Mouse (Mus musculus) frontal cortex, postnatal 36 days (tissue): ENCODE data around the gene Tcfl5.
A peak's percentile ranks its signal among the peaks of the same experiment; 100 is the strongest.

Source experiments
- DNase-seq, 2 experiments: peaks; one replicate each; pipeline ENCODE4 v3.0.0; 2022; ENCODE audit warnings: low spot score in 2 of 2

Gene Tcfl5

GRCm38 (mm10) chr2:180642555-180643260 is at the start of gene Tcfl5:
Gene Tcfl5, minus strand, starts transcription at chr2:180642708.
- no peak for DNase-seq

DNA sequence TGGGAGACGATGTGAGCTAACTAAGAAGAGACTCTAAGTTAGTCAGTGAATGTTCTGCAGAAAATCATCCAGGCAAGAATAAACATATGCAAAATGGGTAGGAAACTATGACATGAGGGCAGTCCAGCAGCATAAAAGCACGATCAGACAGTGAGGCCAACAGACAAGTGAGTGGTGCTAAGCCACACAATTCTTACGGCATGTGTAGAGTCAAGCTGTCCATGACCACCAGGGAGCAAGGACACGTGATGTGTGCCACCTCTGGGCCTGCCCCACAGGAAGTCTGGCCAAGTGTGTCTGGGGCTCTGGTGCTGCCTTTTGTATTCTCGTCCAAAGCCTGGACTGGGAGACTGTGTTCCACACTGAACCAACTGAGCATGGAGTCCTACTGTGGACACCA is 47.3 kb upstream of the Tcfl5 start:
- no peak for DNase-seq

GRCm38 (mm10) chr2:180684031-180684430 is 41.5 kb upstream of the Tcfl5 start:
- no peak for DNase-seq

- no peak for DNase-seq
Measured at GRCm38 (mm10) chr2:180683524-180683923, 41.0 kb upstream of the Tcfl5 start.

DNA sequence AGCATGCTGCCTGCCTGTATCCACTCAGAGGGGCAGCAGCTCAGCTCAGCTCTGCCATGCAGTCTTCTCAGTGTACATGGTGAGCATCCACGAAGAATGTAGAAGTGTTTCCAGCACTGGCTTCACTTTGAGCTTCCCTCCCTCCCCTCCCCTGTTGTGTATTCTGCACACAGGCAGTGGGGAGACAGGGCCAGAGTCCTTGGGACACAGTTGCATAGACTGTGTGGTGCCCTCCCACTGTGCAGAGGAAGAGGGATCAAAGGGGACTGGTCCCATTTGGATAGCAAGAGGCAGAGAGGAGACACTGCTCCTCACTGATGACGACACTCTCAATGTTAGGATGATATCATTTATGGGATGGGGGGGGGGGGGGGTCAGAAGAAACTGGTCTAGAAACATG is 38.7 kb upstream of the Tcfl5 start:
- no peak for DNase-seq

DNA sequence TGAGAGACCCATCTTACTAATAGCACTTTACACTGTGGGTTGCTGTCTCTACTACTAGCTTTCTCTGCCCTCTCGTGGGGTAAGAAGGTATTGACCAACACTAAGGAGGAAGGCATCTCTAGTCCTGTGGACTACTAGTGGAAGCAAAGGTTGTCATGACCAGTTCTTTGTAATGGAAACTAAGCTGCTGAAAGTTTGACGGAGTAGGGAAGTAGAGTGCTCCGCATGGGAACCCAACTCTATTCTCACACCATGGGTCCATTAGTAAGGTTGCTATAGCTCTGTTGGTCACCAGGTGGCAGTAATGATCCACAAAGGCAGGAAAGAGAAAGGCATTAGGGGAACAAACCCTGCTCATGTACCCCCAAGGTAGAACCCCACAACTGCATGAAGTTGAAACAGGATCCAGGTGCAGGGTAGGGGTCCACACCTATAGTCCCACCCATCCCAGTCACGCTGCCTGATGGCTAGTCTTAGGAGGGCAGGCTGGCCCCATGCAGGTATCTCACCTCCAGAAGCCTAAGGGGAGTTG is 36.2 kb upstream of the Tcfl5 start:
- peak; percentile 68 to 83 for DNase-seq

DNA sequence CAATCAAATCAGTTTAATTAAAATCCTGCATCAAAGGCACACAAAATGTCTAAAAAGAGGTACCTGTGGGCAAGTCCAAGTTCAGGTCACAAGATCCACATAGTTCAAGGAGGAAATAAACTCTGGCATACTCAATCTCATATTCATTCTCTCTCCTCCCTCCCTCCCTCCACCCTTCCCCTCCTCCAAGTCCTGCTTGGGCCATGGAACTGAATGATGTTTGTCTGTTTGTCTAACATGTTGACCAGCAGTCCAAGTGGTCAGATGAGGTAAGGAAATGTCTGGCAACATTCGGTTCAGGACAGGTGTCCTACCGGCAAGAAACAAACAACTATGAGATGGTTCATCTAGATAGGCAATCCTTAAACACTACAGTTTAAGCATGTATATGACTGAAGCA is 34.2 kb upstream of the Tcfl5 start:
- DNase-seq = no peak

- no peak for DNase-seq
Measured at GRCm38 (mm10) chr2:180662008-180662407, 19.5 kb upstream of the Tcfl5 start.

- DNase-seq = no peak
Measured at GRCm38 (mm10) chr2:180660521-180660920, 18.0 kb upstream of the Tcfl5 start.

- no peak for DNase-seq
Measured at GRCm38 (mm10) chr2:180659353-180660150, 17.0 kb upstream of the Tcfl5 start.

GRCm38 (mm10) chr2:180658381-180658780 is 15.9 kb upstream of the Tcfl5 start:
- DNase-seq = no peak

GRCm38 (mm10) chr2:180657394-180658013 is 15.0 kb upstream of the Tcfl5 start:
- peak; percentile 69 to 82 for DNase-seq

DNA sequence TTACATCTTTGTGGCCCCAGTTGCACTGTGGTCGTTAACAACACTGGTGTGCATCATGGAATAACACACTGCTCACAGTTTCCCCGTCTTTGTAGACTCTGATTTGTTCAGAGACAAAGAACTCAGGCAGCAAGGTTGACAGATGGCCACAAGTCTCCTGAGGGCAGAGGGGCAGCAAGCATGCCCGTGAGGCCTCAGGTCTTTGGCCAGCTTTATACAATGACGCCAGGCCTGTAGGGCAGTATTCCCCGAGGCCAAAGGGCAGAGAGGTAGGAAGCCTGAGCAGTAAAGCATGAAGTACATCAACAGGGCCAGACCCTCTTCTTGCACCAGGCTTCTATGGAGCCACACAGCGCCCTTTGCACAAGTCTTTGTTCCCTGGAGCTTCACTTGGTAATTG is 12.6 kb upstream of the Tcfl5 start:
- no peak for DNase-seq

DNA sequence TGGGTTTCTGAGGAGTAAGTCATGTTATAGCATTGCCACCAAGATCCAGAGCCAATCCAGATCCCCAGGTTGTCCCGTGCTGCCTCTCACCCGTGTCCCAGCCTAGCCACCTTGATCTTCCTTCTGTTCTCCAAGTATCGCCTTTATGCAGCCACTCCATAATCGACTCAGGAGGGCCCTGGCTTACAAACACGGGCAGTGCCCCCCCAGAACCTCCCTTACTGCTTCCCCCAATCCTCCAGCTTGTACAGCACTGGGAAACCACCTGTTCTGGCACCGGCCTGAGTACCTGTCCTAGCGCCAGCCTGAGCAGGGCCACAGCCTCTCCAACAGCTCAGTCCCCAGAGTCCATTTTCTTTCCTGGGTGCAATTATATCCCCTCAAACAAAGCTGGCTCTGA is 12.2 kb upstream of the Tcfl5 start:
- no peak for DNase-seq

DNA sequence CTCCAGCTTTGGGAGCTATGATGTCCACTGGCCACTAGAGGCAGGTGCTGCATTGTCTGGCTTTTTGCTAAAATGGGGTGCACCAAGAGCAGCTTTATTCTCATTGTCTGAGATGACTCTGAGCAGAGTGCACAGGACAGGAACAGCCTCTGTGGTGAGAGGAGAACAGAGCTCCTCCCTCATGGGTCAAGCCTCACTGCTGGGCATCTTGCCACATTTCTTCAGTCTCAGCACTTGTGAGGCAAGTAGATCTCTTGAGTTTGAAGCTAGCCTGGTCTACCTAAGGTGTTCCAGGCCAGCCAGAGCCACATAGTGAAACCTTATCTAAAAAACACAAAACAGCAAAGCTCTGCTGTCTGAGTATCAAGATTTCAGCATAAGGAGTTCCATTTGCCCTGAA is 4.3 kb upstream of the Tcfl5 start:
- no peak for DNase-seq

DNA sequence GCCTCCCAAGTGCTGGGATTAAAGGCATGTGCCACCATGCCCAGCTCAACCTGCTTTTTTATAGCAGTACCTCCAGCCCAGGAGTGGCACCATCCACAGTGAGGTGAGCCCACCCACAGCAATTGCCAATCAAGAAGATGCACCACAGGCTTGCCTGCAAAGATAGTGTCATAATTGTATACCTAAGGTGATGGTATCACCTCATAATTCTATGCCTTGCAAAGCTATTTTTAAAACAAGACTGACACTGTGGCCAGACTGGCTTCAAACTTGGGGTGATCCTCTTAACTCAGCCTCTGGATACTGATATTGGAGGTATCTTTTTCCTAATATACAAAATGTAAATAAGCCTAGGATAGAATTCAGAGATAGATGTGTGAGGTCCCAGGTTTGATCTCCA is 1.1 kb upstream of the Tcfl5 start:
- no peak for DNase-seq

GRCm38 (mm10) chr2:180641576-180642554 is 643 bp downstream of the Tcfl5 start:
- DNase-seq = no peak

- DNase-seq = no peak
Measured at GRCm38 (mm10) chr2:180611882-180612281, 30.6 kb downstream of the Tcfl5 start.

GRCm38 (mm10) chr2:180610283-180610682 is 32.2 kb downstream of the Tcfl5 start:
- no peak for DNase-seq

DNA sequence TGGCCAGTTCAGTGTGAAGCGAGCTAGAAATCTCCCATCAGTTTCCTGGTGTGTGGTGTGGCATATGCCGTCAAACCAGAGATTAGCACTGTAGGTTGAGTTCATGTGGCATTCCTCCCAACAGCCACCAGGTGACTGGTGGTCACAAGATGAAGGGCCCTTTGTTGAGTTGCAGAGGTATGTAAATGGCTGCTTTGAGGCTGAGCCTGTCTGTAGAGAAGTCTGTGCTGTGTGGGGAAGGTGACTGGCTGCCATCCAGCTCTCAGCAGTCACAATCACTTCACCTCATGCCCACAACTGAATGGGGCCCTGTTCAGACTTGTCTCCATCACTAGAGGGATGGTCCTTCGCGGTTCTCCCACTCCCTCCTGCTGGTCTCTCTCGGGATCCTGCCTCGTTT is 37.7 kb downstream of the Tcfl5 start:
- DNase-seq = no peak

GRCm38 (mm10) chr2:180600569-180601021 is 41.9 kb downstream of the Tcfl5 start:
- no peak for DNase-seq
